Mouse (Mus musculus): ENCODE measurements around the gene Tcp1. TPM values are rescaled to one million over a fixed set of nuclear protein-coding genes. Genes with fewer than 3 reads are reported as not detected.

Gene Tcp1
- total RNA-seq, 1 experiment, result 519 TPM

GRCm38 (mm10) chr17:12915881-12916583 is 531 bp downstream of the Tcp1 start, which contains the start of gene Mrpl18:
Gene Mrpl18 (minus strand): TSS chr17:12916345.
- peak within 1 kb of the TSS; percentile 85 for H3K27ac ChIP-seq (ENCODE audit: insufficient read depth, low read depth, low read length, poor library complexity, severe bottlenecking)
- in situ Hi-C loops (cut with MboI; ENCODE audit: low sequenced_read_pairs in 2 of 2, unreplicated experiment in 2 of 2), result no loop called here
- H3K4me1 ChIP-seq (ENCODE audit: control insufficient read depth in 2 of 2, insufficient read depth in 2 of 2, low read length in 2 of 2, poor library complexity in 1 of 2), result peaks cover 2% of the 10 kb centered on the region in 2 experiments; a peak in 1 of 4 replicates
- DNase-seq (ENCODE audit: low read depth, low spot score), result peak; percentile 98
- TF ChIP-seq ZC3H11A (IDR thresholded peaks at IDR 0.05; ENCODE audit: borderline replicate concordance, low read depth, low read length) (no peak), HCFC1 (IDR thresholded peaks at IDR 0.05; ENCODE audit: borderline replicate concordance, insufficient read depth, low read length) (peak; percentile 79), MAFK (IDR thresholded peaks at IDR 0.05; ENCODE audit: insufficient read depth, low read depth, low read length) (no peak), CHD2 (IDR thresholded peaks at IDR 0.05; ENCODE audit: low read depth, low read length) (peak; percentile 74; the same call in 1 of the 2 replicates), ZNF384 (IDR thresholded peaks at IDR 0.05; ENCODE audit: low read depth, low read length) (no peak)
- H3K4me3 ChIP-seq (ENCODE audit: insufficient read depth in 1 of 2, low read depth in 1 of 2, low read length in 2 of 2, poor library complexity in 1 of 2, severe bottlenecking in 1 of 2), result peak within 1 kb of the TSS; percentile 87 to 98
- H3K36me3 ChIP-seq (ENCODE audit: control insufficient read depth, insufficient read depth, low read length, poor library complexity, severe bottlenecking), result peaks cover 33% of the 10 kb centered on the region
- no peaks in the 10 kb centered on the region for H3K9me3 ChIP-seq (ENCODE audit: control insufficient read depth, insufficient read depth, low read depth, low read length)
- peak within 1 kb of the TSS; percentile 96 for H3K9ac ChIP-seq (ENCODE audit: insufficient read depth, low read depth, low read length, poor library complexity, severe bottlenecking)

- Histone ChIP-seq H3K4me3 (ENCODE audit: insufficient read depth in 1 of 2, low read depth in 1 of 2, low read length in 2 of 2, poor library complexity in 1 of 2, severe bottlenecking in 1 of 2) (peak overlapping the region; percentile 85 to 90), H3K9me3 (ENCODE audit: control insufficient read depth, insufficient read depth, low read depth, low read length) (no peaks in the 10 kb centered on the region), H3K4me1 (ENCODE audit: control insufficient read depth in 2 of 2, insufficient read depth in 2 of 2, low read length in 2 of 2, poor library complexity in 1 of 2) (peaks cover 2% of the 10 kb centered on the region in 2 experiments; a peak in 1 of 4 replicates), H3K27ac (ENCODE audit: insufficient read depth, low read depth, low read length, poor library complexity, severe bottlenecking) (peak overlapping the region; percentile 85), H3K36me3 (ENCODE audit: control insufficient read depth, insufficient read depth, low read length, poor library complexity, severe bottlenecking) (peaks cover 38% of the 10 kb centered on the region), H3K9ac (ENCODE audit: insufficient read depth, low read depth, low read length, poor library complexity, severe bottlenecking) (peak overlapping the region; percentile 96)
- TF ChIP-seq HCFC1 (IDR thresholded peaks at IDR 0.05; ENCODE audit: borderline replicate concordance, insufficient read depth, low read length), result no peak
- no peak for TF ChIP-seq ZC3H11A (IDR thresholded peaks at IDR 0.05; ENCODE audit: borderline replicate concordance, low read depth, low read length)
- no peak for TF ChIP-seq ZNF384 (IDR thresholded peaks at IDR 0.05; ENCODE audit: low read depth, low read length)
- TF ChIP-seq CHD2 (IDR thresholded peaks at IDR 0.05; ENCODE audit: low read depth, low read length), result no peak
- TF ChIP-seq MAFK (IDR thresholded peaks at IDR 0.05; ENCODE audit: insufficient read depth, low read depth, low read length), result no peak
- peak; percentile 45 for DNase-seq (ENCODE audit: low read depth, low spot score)
- in situ Hi-C loops (cut with MboI; ENCODE audit: low sequenced_read_pairs in 2 of 2, unreplicated experiment in 2 of 2), result no loop called here
Measured at GRCm38 (mm10) chr17:12916588-12917380, 1.3 kb downstream of the Tcp1 start.

DNA sequence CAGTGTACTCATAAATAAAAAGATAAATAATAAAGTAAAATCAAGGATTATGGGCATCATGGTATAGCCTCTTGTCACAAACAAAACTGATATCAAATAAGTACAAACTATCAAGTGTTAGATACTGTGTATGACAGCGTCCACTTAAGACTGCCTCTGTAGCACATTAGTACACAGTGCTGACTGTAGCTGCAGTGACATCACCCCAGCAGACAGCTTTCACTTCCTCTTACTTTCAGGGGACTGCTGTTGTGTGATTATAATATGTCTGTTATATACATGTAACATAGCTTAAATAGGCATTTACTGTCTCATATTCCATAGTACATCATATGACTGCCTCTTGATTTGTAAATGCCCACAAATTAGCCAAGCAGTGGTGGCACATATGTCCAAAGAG is 5.6 kb downstream of the Tcp1 start:
- no peak overlapping the region for H3K9ac ChIP-seq (ENCODE audit: insufficient read depth, low read depth, low read length, poor library complexity, severe bottlenecking)
- no peak overlapping the region for H3K27ac ChIP-seq (ENCODE audit: insufficient read depth, low read depth, low read length, poor library complexity, severe bottlenecking)
- in situ Hi-C loops (cut with MboI; ENCODE audit: low sequenced_read_pairs in 2 of 2, unreplicated experiment in 2 of 2), result loop anchor here in 1 of 2 experiments (10.0 kb wide), 1 partner anchor 54 kb away; no protein-coding TSS in a partner anchor
- DNase-seq (ENCODE audit: low read depth, low spot score), result no peak
- 0 out of 4 replicates have a peak, but pooled peaks cover 0 to 2% of the 10 kb centered on the region in 2 experiments for H3K4me1 ChIP-seq (ENCODE audit: control insufficient read depth in 2 of 2, insufficient read depth in 2 of 2, low read length in 2 of 2, poor library complexity in 1 of 2)
- no peak overlapping the region for H3K4me3 ChIP-seq (ENCODE audit: insufficient read depth in 1 of 2, low read depth in 1 of 2, low read length in 2 of 2, poor library complexity in 1 of 2, severe bottlenecking in 1 of 2)
- H3K36me3 ChIP-seq (ENCODE audit: control insufficient read depth, insufficient read depth, low read length, poor library complexity, severe bottlenecking), result peaks cover 50% of the 10 kb centered on the region
- TF ChIP-seq CHD2 (IDR thresholded peaks at IDR 0.05; ENCODE audit: low read depth, low read length), result no peak
- no peak for TF ChIP-seq ZC3H11A (IDR thresholded peaks at IDR 0.05; ENCODE audit: borderline replicate concordance, low read depth, low read length)
- no peak for TF ChIP-seq ZNF384 (IDR thresholded peaks at IDR 0.05; ENCODE audit: low read depth, low read length)
- no peak for TF ChIP-seq HCFC1 (IDR thresholded peaks at IDR 0.05; ENCODE audit: borderline replicate concordance, insufficient read depth, low read length)
- TF ChIP-seq MAFK (IDR thresholded peaks at IDR 0.05; ENCODE audit: insufficient read depth, low read depth, low read length), result no peak
- H3K9me3 ChIP-seq (ENCODE audit: control insufficient read depth, insufficient read depth, low read depth, low read length), result no peaks in the 10 kb centered on the region

- Histone ChIP-seq H3K4me3 (ENCODE audit: insufficient read depth in 1 of 2, low read depth in 1 of 2, low read length in 2 of 2, poor library complexity in 1 of 2, severe bottlenecking in 1 of 2) (no peak overlapping the region), H3K27ac (ENCODE audit: insufficient read depth, low read depth, low read length, poor library complexity, severe bottlenecking) (no peak overlapping the region), H3K9ac (ENCODE audit: insufficient read depth, low read depth, low read length, poor library complexity, severe bottlenecking) (no peak overlapping the region), H3K9me3 (ENCODE audit: control insufficient read depth, insufficient read depth, low read depth, low read length) (no peaks in the 10 kb centered on the region), H3K4me1 (ENCODE audit: control insufficient read depth in 2 of 2, insufficient read depth in 2 of 2, low read length in 2 of 2, poor library complexity in 1 of 2) (no peaks in the 10 kb centered on the region), H3K36me3 (ENCODE audit: control insufficient read depth, insufficient read depth, low read length, poor library complexity, severe bottlenecking) (peaks cover 40% of the 10 kb centered on the region)
- in situ Hi-C loops (cut with MboI; ENCODE audit: low sequenced_read_pairs in 2 of 2, unreplicated experiment in 2 of 2), result loop anchor here in 1 of 2 experiments (10.0 kb wide), 1 partner anchor 50 kb away; no protein-coding TSS in a partner anchor
- DNase-seq (ENCODE audit: low read depth, low spot score), result no peak
- no peak for TF ChIP-seq CHD2 (IDR thresholded peaks at IDR 0.05; ENCODE audit: low read depth, low read length)
- no peak for TF ChIP-seq ZNF384 (IDR thresholded peaks at IDR 0.05; ENCODE audit: low read depth, low read length)
- no peak for TF ChIP-seq HCFC1 (IDR thresholded peaks at IDR 0.05; ENCODE audit: borderline replicate concordance, insufficient read depth, low read length)
- TF ChIP-seq ZC3H11A (IDR thresholded peaks at IDR 0.05; ENCODE audit: borderline replicate concordance, low read depth, low read length), result no peak
- no peak for TF ChIP-seq MAFK (IDR thresholded peaks at IDR 0.05; ENCODE audit: insufficient read depth, low read depth, low read length)
Measured at GRCm38 (mm10) chr17:12925001-12925400, 9.5 kb downstream of the Tcp1 start.
